Comparison of ENCODE assay signal across 15 mouse cellular contexts in genomic region chr5:118437307-118437610, GRCm38 (mm10).
A peak's percentile ranks its signal among the peaks of the same experiment; 100 is the strongest.
DNase-seq lines count a peak whose midpoint lies in the region; ATAC-seq lines count a peak whose summit lies in the region.
"Had no signal": no experiment of that assay in that cellular context is flagged by ENCODE, and none has a peak within 500 bp of the region (broad histone marks: within the 10 kb centered on the region; RNA-seq: fewer than 3 reads in every experiment).

No protein-coding gene starts in this region.

- H3K4me3 ChIP-seq in forebrain, embryonic 12.5 days (replicated peaks): no peak overlapping the region
- no peak overlapping the region for H3K4me3 ChIP-seq in forebrain, embryonic 16.5 days (replicated peaks; ENCODE audit: low read length)
- no peak overlapping the region for H3K4me3 ChIP-seq in kidney, embryonic 14.5 days (ENCODE audit: low read length)
- H3K4me3 ChIP-seq in midbrain, embryonic 13.5 days (replicated peaks): no peak overlapping the region
- no peak overlapping the region for H3K4me3 ChIP-seq in midbrain, embryonic 11.5 days (ENCODE audit: low read depth, low read length)
- H3K4me3 ChIP-seq: limb, embryonic 15.5 days had no signal

- H3K4me1 ChIP-seq in forebrain, embryonic 12.5 days: peaks cover 32% of the 10 kb centered on the region
- H3K4me1 ChIP-seq in forebrain, embryonic 16.5 days (replicated peaks; ENCODE audit: control insufficient read depth, insufficient read depth, low read length): peaks cover 9% of the 10 kb centered on the region
- H3K4me1 ChIP-seq in kidney, embryonic 14.5 days (ENCODE audit: control insufficient read depth, insufficient read depth, low read length): peaks cover 17% of the 10 kb centered on the region
- H3K4me1 ChIP-seq in midbrain, embryonic 13.5 days (replicated peaks): peaks cover 19% of the 10 kb centered on the region
- H3K4me1 ChIP-seq in midbrain, embryonic 11.5 days (ENCODE audit: control insufficient read depth, insufficient read depth, low read length): peaks cover 6% of the 10 kb centered on the region

- H3K27me3 ChIP-seq in forebrain, embryonic 12.5 days: peaks cover 46% of the 10 kb centered on the region
- no peaks in the 10 kb centered on the region; the same call in 1 of the 2 replicates for H3K27me3 ChIP-seq in forebrain, embryonic 16.5 days (replicated peaks; ENCODE audit: control insufficient read depth, insufficient read depth, low read length)
- H3K27me3 ChIP-seq in kidney, embryonic 14.5 days (ENCODE audit: control insufficient read depth, insufficient read depth, low read length): peaks cover 23% of the 10 kb centered on the region; the same call in 1 of the 2 replicates
- peaks cover 38% of the 10 kb centered on the region for H3K27me3 ChIP-seq in midbrain, embryonic 13.5 days
- peaks cover 25% of the 10 kb centered on the region for H3K27me3 ChIP-seq in midbrain, embryonic 11.5 days (ENCODE audit: control insufficient read depth, insufficient read depth, low read length)

- H3K9ac ChIP-seq in forebrain, embryonic 12.5 days: no peak overlapping the region
- H3K9ac ChIP-seq in forebrain, embryonic 16.5 days (replicated peaks; ENCODE audit: low read depth, low read length): no peak overlapping the region
- H3K9ac ChIP-seq in kidney, embryonic 14.5 days (ENCODE audit: low read depth, low read length): no peak overlapping the region
- H3K9ac ChIP-seq in midbrain, embryonic 13.5 days (replicated peaks): no peak overlapping the region
- H3K9ac ChIP-seq in midbrain, embryonic 11.5 days (ENCODE audit: low read length): no peak overlapping the region
- H3K9ac ChIP-seq: limb, embryonic 15.5 days had no signal

- H3K36me3 ChIP-seq in forebrain, embryonic 12.5 days (replicated peaks): no peaks in the 10 kb centered on the region
- H3K36me3 ChIP-seq in forebrain, embryonic 16.5 days (ENCODE audit: control insufficient read depth, insufficient read depth): no peaks in the 10 kb centered on the region
- H3K36me3 ChIP-seq in kidney, embryonic 14.5 days (ENCODE audit: control insufficient read depth, insufficient read depth, low read length): no peaks in the 10 kb centered on the region
- H3K36me3 ChIP-seq in midbrain, embryonic 13.5 days: no peaks in the 10 kb centered on the region
- no peaks in the 10 kb centered on the region for H3K36me3 ChIP-seq in midbrain, embryonic 11.5 days (ENCODE audit: control insufficient read depth, insufficient read depth, low read length)
- H3K36me3 ChIP-seq: limb, embryonic 15.5 days had no signal

- H3K27ac ChIP-seq in forebrain, embryonic 12.5 days: no peak overlapping the region
- H3K27ac ChIP-seq in forebrain, embryonic 16.5 days (ENCODE audit: low read length): no peak overlapping the region
- H3K27ac ChIP-seq in kidney, embryonic 14.5 days (ENCODE audit: low read depth, low read length): no peak overlapping the region
- H3K27ac ChIP-seq in midbrain, embryonic 13.5 days: no peak overlapping the region
- no peak overlapping the region for H3K27ac ChIP-seq in midbrain, embryonic 11.5 days (ENCODE audit: low read depth, low read length)
- H3K27ac ChIP-seq: limb, embryonic 15.5 days had no signal

- 18% methylated on average over 7 of the region's 7 CpGs for WGBS in forebrain, embryonic 12.5 days
- 23% methylated on average over 7 of the region's 7 CpGs for WGBS in forebrain, embryonic 16.5 days
- WGBS in kidney, embryonic 14.5 days: 15% methylated on average over 7 of the region's 7 CpGs
- 17% methylated on average over 7 of the region's 7 CpGs for WGBS in midbrain, embryonic 13.5 days
- WGBS in midbrain, embryonic 11.5 days: 20% methylated on average over 7 of the region's 7 CpGs

- H3K9me3 ChIP-seq in forebrain, embryonic 12.5 days: no peaks in the 10 kb centered on the region
- H3K9me3 ChIP-seq in forebrain, embryonic 16.5 days (ENCODE audit: control insufficient read depth, low read length): no peaks in the 10 kb centered on the region
- no peaks in the 10 kb centered on the region for H3K9me3 ChIP-seq in kidney, embryonic 14.5 days (ENCODE audit: control insufficient read depth, low read length)
- no peaks in the 10 kb centered on the region for H3K9me3 ChIP-seq in midbrain, embryonic 13.5 days
- H3K9me3 ChIP-seq in midbrain, embryonic 11.5 days (ENCODE audit: control insufficient read depth, low read length): no peaks in the 10 kb centered on the region
- H3K9me3 ChIP-seq: limb, embryonic 15.5 days had no signal

- peak overlapping the region; percentile 27; the same call in 1 of the 2 replicates for H3K4me2 ChIP-seq in forebrain, embryonic 12.5 days
- no peak overlapping the region for H3K4me2 ChIP-seq in forebrain, embryonic 16.5 days (ENCODE audit: low read length)
- H3K4me2 ChIP-seq in kidney, embryonic 14.5 days (replicated peaks; ENCODE audit: low read depth, low read length): peak overlapping the region; percentile 4; the same call in 1 of the 2 replicates
- 0 out of 2 replicates have a peak overlapping the region, but pooled peaks have one; percentile 13 for H3K4me2 ChIP-seq in midbrain, embryonic 13.5 days (replicated peaks)
- H3K4me2 ChIP-seq in midbrain, embryonic 11.5 days: no peak overlapping the region

- ATAC-seq in forebrain, embryonic 12.5 days (ENCODE audit: low FRiP score): no peak
- no peak for ATAC-seq in forebrain, embryonic 16.5 days
- ATAC-seq in kidney, embryonic 14.5 days (ENCODE audit: low FRiP score, low TSS enrichment): peak; percentile 52; the same call in 1 of the 2 replicates
- ATAC-seq in midbrain, embryonic 13.5 days: no peak
- no peak for ATAC-seq in midbrain, embryonic 11.5 days (ENCODE audit: low FRiP score)

- DNase-seq in kidney, postnatal 10 days: no peak
- DNase-seq in midbrain, embryonic 11.5 days (ENCODE audit: low spot score, missing footprints): no peak
- no peak for DNase-seq in adrenal gland, postnatal 36 days
- no peak for DNase-seq in adrenal gland, postnatal 10 days
- DNase-seq: adrenal gland, adult 8-10 months; cerebellum, adult 9-11 months; kidney, postnatal 36 days; right cerebral cortex, adult 18-20 months; spleen, adult 18-20 months; thymus, postnatal 25 days had no signal

Comparison
In these comparisons a context has a peak if more than half of its experiments do, and no peak if none do; other contexts are left out.
1. H3K4me2 ChIP-seq: peak in forebrain, embryonic 12.5 days (single experiment), kidney, embryonic 14.5 days (single experiment) and midbrain, embryonic 13.5 days (single experiment); none in forebrain, embryonic 16.5 days (single experiment) and midbrain, embryonic 11.5 days (single experiment).